Mouse (Mus musculus) ES-Bruce4 (cell line): ENCODE data around the gene Psmb8. TPM values are rescaled to one million over a fixed set of nuclear protein-coding genes. Genes with fewer than 3 reads are reported as not detected.

Experiments used
- H3K27ac ChIP-seq: 2 replicates; pipeline ENCODE4 v1.5.1; 2012; ENCODE audit warnings: low read length, inconsistent platforms; ENCODE audit not compliant: insufficient read depth
- H3K27me3 ChIP-seq: 2 replicates; pipeline ENCODE4 v1.6.1; 2012; ENCODE audit warnings: mild to moderate bottlenecking, low read length, inconsistent platforms; ENCODE audit not compliant: control insufficient read depth, poor library complexity, insufficient read depth, severe bottlenecking
- H3K36me3 ChIP-seq: 2 replicates; pipeline ENCODE4 v1.6.1; 2012; ENCODE audit warnings: inconsistent platforms, mild to moderate bottlenecking, low read length, moderate library complexity; ENCODE audit not compliant: control insufficient read depth, poor library complexity, insufficient read depth, severe bottlenecking
- H3K4me1 ChIP-seq: one replicate; pipeline ENCODE4 v1.8.1; 2011; ENCODE audit warnings: low read length; ENCODE audit not compliant: control insufficient read depth, insufficient read depth
- H3K4me3 ChIP-seq: 2 replicates; pipeline ENCODE4 v1.5.1; 2011; ENCODE audit warnings: low read depth, mild to moderate bottlenecking, low read length
- H3K9ac ChIP-seq: 2 replicates; pipeline ENCODE4 v1.6.1; 2012; ENCODE audit warnings: low read depth, mild to moderate bottlenecking, inconsistent platforms; ENCODE audit not compliant: poor library complexity, severe bottlenecking
- H3K9me3 ChIP-seq: replicated peaks from 2 replicates; pipeline ENCODE4 v1.6.1; 2012; ENCODE audit warnings: mild to moderate bottlenecking, low read length, inconsistent platforms; ENCODE audit not compliant: control insufficient read depth, poor library complexity, insufficient read depth, severe bottlenecking
- CTCF ChIP-seq: IDR thresholded peaks from one replicate; pipeline ENCODE4 v1.8.1; 2011; ENCODE audit warnings: low read depth, low read length
- EP300 ChIP-seq: IDR thresholded peaks from 2 replicates; pipeline ENCODE4 v1.6.1; 2011; ENCODE audit warnings: low read depth, low read length; ENCODE audit not compliant: insufficient read depth
- POLR2A ChIP-seq: IDR thresholded peaks from one replicate; pipeline ENCODE4 v1.8.1; 2011; ENCODE audit warnings: low read length; ENCODE audit not compliant: insufficient read depth
- polyA plus RNA-seq: library from polyadenylated mRNA; stranded (reverse); fragments of >200 nt; gene quantifications from 2 replicates; pipeline ENCODE4 v1.2.4, GENCODE M21; 2011; ENCODE audit warnings: low read depth; ENCODE audit not compliant: missing spikeins, insufficient read depth, insufficient read length

The Psmb8 gene
- polyA plus RNA-seq, 1 experiment, result 20.5 TPM

GRCm38 (mm10) chr17:34203444-34203843 is 5.9 kb downstream of the Psmb8 start, which contains the start of gene Tap2:
Gene Tap2 (plus strand): TSS chr17:34203527.
- Histone ChIP-seq H3K4me1 (no peaks in the 10 kb centered on the region), H3K9me3 (no peaks in the 10 kb centered on the region), H3K27me3 (no peaks in the 10 kb centered on the region), H3K36me3 (no peaks in the 10 kb centered on the region), H3K27ac (no peak within 1 kb of the TSS), H3K9ac (peak within 1 kb of the TSS; percentile 69), H3K4me3 (peak within 1 kb of the TSS; percentile 85)
- TF ChIP-seq POLR2A (no peak), EP300 (no peak), CTCF (no peak)

DNA sequence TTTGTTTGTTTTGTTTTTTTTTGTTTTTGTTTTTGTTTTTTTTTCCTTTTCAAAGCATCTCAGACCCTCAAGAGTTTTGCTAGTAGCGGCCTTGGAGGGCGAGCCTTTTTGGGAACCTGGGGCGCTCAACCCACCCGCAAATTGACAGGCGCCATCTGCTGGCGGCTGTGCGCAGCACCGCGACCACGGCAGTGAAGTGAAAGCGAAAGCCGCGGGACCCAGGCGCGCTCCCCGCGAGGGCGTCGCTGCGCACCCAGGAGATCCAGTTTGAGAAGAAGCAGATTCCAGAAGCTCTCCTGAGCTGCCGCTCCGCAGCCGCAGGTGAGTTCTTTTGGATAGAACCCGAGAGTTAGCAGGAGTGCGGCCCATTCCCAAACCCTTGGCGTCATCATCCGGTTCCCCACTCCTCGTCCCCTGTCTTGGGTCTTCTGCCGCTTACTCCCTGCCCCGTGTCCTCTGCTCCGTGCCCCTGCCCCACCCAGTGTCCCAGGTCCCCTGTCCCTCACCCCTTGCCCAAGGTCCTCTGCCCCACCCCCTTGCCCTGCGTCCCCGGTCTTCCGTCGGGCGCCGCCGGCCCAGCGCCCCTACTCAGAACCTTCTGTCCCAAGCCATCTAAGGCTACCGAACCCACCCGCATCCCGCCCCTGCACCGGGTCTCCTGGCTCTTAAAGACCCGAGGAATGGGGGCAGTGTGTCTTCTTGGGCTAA is 6.9 kb downstream of the Psmb8 start:
- Histone ChIP-seq H3K27me3 (no peaks in the 10 kb centered on the region), H3K4me3 (peak overlapping the region; percentile 85), H3K4me1 (no peaks in the 10 kb centered on the region), H3K27ac (no peak overlapping the region), H3K36me3 (no peaks in the 10 kb centered on the region), H3K9ac (peak overlapping the region; percentile 69), H3K9me3 (no peaks in the 10 kb centered on the region)
- TF ChIP-seq CTCF (peak; percentile 84), POLR2A (no peak), EP300 (no peak)

DNA sequence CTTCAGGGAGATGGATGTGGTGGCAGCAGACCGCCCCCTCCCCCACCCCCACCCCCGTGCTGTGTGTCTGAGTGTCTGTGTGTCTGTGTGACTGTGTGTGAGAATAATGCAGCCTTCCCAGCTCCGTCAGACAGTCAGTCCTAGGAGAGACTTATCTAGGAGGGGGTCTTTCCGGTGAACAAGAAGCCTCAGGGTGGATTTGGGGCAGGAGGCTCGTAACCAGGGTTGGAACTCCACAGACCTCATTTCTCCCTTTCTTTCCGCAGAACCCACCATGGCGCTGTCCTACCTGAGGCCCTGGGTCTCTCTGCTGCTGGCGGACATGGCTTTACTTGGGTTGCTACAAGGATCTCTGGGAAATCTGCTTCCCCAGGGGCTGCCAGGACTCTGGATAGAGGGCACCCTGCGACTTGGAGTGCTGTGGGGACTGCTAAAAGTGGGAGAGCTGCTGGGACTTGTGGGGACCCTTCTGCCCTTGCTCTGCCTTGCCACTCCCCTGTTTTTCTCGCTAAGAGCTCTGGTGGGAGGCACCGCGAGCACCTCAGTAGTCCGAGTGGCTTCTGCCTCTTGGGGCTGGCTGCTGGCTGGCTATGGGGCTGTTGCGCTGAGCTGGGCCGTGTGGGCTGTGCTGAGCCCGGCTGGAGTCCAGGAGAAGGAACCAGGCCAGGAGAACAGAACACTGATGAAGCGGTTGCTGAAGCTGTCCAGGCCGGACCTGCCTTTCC is 7.7 kb downstream of the Psmb8 start:
- Histone ChIP-seq H3K4me3 (peak overlapping the region; percentile 85), H3K27ac (no peak overlapping the region), H3K9ac (peak overlapping the region; percentile 69), H3K36me3 (no peaks in the 10 kb centered on the region), H3K4me1 (no peaks in the 10 kb centered on the region), H3K27me3 (no peaks in the 10 kb centered on the region), H3K9me3 (no peaks in the 10 kb centered on the region)
- no peak for TF ChIP-seq POLR2A
- TF ChIP-seq CTCF, result no peak
- TF ChIP-seq EP300, result no peak

GRCm38 (mm10) chr17:34205746-34206176 is 8.2 kb downstream of the Psmb8 start:
- Histone ChIP-seq H3K4me3 (peak overlapping the region; percentile 85), H3K27ac (no peak overlapping the region), H3K4me1 (no peaks in the 10 kb centered on the region), H3K36me3 (no peaks in the 10 kb centered on the region), H3K9me3 (no peaks in the 10 kb centered on the region), H3K9ac (peak overlapping the region; percentile 69), H3K27me3 (no peaks in the 10 kb centered on the region)
- TF ChIP-seq POLR2A, result no peak
- peak; percentile 1 for TF ChIP-seq CTCF

DNA sequence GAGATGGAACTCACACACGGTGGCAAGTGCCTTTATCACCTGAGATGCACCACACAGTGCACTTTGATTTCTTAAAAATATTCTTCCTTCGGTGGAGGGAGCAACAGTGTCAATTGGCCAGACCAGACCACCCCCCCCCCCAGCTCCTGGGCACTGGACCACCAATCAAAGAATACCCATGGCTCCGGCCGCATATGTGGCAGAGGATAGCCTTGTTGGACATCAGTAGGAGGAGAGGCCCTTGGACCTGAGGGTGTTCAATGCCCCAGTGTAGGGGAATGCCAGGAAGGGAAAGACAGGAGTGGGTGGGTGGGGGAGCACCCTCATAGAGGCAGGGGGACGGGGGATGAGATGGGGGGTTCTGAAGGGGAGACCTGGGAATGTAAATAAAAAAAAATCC is 9.2 kb downstream of the Psmb8 start:
- Histone ChIP-seq H3K9me3 (no peaks in the 10 kb centered on the region), H3K27me3 (no peaks in the 10 kb centered on the region), H3K4me1 (no peaks in the 10 kb centered on the region), H3K9ac (no peak overlapping the region), H3K36me3 (no peaks in the 10 kb centered on the region), H3K4me3 (no peak overlapping the region), H3K27ac (no peak overlapping the region)
- TF ChIP-seq EP300, result no peak
- TF ChIP-seq POLR2A, result no peak
- TF ChIP-seq CTCF, result no peak

- no peaks in the 10 kb centered on the region for H3K27me3 ChIP-seq
- no peaks in the 10 kb centered on the region for H3K9me3 ChIP-seq
- H3K36me3 ChIP-seq, result no peaks in the 10 kb centered on the region
- H3K27ac ChIP-seq, result no peak overlapping the region
- H3K9ac ChIP-seq, result no peak overlapping the region
- TF ChIP-seq EP300 (no peak), POLR2A (no peak), CTCF (no peak)
- H3K4me1 ChIP-seq, result no peaks in the 10 kb centered on the region
- H3K4me3 ChIP-seq, result no peak overlapping the region
Observed at GRCm38 (mm10) chr17:34207456-34207855, 9.9 kb downstream of the Psmb8 start.
